Mouse (Mus musculus) midbrain, embryonic 13.5 days (tissue): ENCODE results near the gene Timp3. TPM values are rescaled to one million over a fixed set of nuclear protein-coding genes. Genes with fewer than 3 reads are reported as not detected.

Experiments
- ATAC-seq: fragments of 200-750 bp; cut with Nextera tagmentation; 2 replicates; pipeline ENCODE4 v1.8.0; 2017; ENCODE audit warnings: mild to moderate bottlenecking, moderate TSS enrichment, moderate library complexity
- H3K27ac ChIP-seq: fragments of 300-500 bp; sonication (generic); 2 replicates; pipeline ENCODE4 v1.5.1; 2015; ENCODE audit warnings: inconsistent platforms, mild to moderate bottlenecking, moderate library complexity
- H3K27me3 ChIP-seq: fragments of 300-500 bp; sonication (generic); 2 replicates; pipeline ENCODE4 v1.6.1; 2015; ENCODE audit warnings: mild to moderate bottlenecking, inconsistent platforms
- H3K36me3 ChIP-seq: fragments of 300-500 bp; sonication (generic); 2 replicates; pipeline ENCODE4 v1.6.1; 2015; ENCODE audit warnings: mild to moderate bottlenecking, inconsistent platforms
- H3K4me1 ChIP-seq: fragments of 300-500 bp; sonication (generic); replicated peaks from 2 replicates; pipeline ENCODE4 v1.6.1; 2015; ENCODE audit warnings: inconsistent platforms
- H3K4me2 ChIP-seq: fragments of 300-500 bp; sonication (generic); replicated peaks from 2 replicates; pipeline ENCODE4 v1.6.1; 2015; ENCODE audit warnings: moderate library complexity, mild to moderate bottlenecking, inconsistent platforms
- H3K4me3 ChIP-seq: fragments of 300-500 bp; sonication (generic); replicated peaks from 2 replicates; pipeline ENCODE4 v1.5.1; 2015; ENCODE audit warnings: mild to moderate bottlenecking, inconsistent platforms
- H3K9ac ChIP-seq: fragments of 300-500 bp; sonication (generic); replicated peaks from 2 replicates; pipeline ENCODE4 v1.6.1; 2015; ENCODE audit warnings: mild to moderate bottlenecking, inconsistent platforms
- H3K9me3 ChIP-seq: fragments of 300-500 bp; sonication (generic); 2 replicates; pipeline ENCODE4 v1.6.1; 2016; ENCODE audit warnings: mild to moderate bottlenecking, inconsistent platforms
- WGBS: fragments of 180-500 bp; shearing (Covaris S2); methylation state at CpG from one replicate; pipeline ENCODE4 v1.1.7; 2015; 5-methylcytosine and 5-hydroxymethylcytosine counted together
- polyA plus RNA-seq: library from polyadenylated mRNA; unstranded; fragments of >200 nt; fragmentation: Nextera tagmentation; extraction: Ambion mirVana; gene quantifications from 2 replicates; pipeline ENCODE4 v1.2.1, GENCODE M21; 2015

Timp3 gene
- polyA plus RNA-seq, 1 experiment from 2014 or later, result 19.9 TPM

DNA sequence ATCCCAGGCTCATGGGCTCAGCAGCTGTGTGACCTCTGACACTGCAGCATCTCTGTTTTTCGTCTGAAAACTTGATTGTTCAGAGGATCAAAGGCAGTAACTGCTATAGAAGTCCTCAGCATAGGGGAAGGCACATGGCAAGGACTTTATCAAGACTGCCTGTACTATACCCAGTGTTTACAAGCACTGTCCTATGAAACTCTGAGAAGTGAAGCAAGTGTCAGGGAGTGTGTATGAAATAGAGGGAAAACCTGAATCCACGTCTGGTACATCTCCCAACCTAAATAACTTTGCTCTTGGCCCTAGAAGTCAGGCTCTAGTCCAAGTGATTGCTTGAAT lies 81.7 kb downstream of the Timp3 start:
- no peak overlapping the region for H3K9ac ChIP-seq
- WGBS, result 37% methylated on average over 2 of the region's 2 CpGs
- H3K4me2 ChIP-seq, result no peak overlapping the region
- H3K27ac ChIP-seq, result no peak overlapping the region
- ATAC-seq, result no peak
- no peaks in the 10 kb centered on the region for H3K36me3 ChIP-seq
- no peaks in the 10 kb centered on the region for H3K27me3 ChIP-seq
- H3K4me3 ChIP-seq, result no peak overlapping the region
- no peaks in the 10 kb centered on the region for H3K9me3 ChIP-seq
- no peaks in the 10 kb centered on the region for H3K4me1 ChIP-seq

DNA sequence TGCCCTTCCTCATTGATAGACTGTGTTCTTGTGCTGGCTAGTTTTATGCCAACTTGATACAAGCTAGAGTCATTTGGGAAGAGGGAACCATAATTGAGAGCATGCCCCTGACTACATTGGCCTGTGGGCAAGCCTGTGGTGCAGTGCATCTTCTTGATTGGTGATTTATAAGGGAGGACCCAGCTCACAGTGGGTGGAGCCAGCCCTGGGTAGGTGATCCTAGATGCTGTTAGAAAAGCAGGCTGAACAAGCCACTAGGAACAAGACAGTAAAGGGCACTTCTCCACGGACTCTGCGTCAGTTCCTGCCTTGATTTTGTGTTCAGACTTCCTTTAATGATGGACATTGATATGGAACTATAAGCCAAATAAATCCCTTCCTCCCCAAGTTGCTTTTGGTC lies 84.5 kb downstream of the Timp3 start:
- Histone ChIP-seq H3K9ac (no peak overlapping the region), H3K4me3 (no peak overlapping the region), H3K36me3 (no peaks in the 10 kb centered on the region), H3K9me3 (no peaks in the 10 kb centered on the region), H3K4me1 (no peaks in the 10 kb centered on the region), H3K27ac (no peak overlapping the region), H3K27me3 (no peaks in the 10 kb centered on the region), H3K4me2 (no peak overlapping the region)
- WGBS, result 97% methylated on average over 2 of the region's 2 CpGs
- no peak for ATAC-seq

DNA sequence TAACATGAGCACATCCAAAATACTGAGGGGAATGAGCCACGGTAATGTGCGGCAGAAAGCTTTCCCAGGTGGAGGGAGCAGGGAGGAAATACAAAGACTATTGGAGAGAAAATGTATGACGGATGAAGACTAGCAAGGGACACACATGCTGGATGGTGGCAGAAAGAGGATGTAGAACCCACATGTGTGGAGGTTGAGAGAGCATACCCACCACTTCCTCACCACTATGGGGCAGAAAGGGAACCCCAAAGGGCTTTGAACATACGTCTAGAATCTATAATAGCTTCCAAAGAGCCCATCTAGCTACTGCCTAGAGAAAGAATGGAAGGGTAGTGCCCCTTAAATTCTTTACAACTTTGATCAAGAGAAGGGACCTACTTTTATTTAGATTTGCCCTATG lies 85.5 kb downstream of the Timp3 start:
- Histone ChIP-seq H3K9ac (no peak overlapping the region), H3K27ac (no peak overlapping the region), H3K9me3 (no peaks in the 10 kb centered on the region), H3K4me1 (0 out of 2 replicates have a peak, but pooled peaks cover 6% of the 10 kb centered on the region), H3K4me3 (no peak overlapping the region), H3K4me2 (no peak overlapping the region), H3K27me3 (no peaks in the 10 kb centered on the region), H3K36me3 (no peaks in the 10 kb centered on the region)
- no peak for ATAC-seq
- 84% methylated on average over 4 of the region's 4 CpGs for WGBS

DNA sequence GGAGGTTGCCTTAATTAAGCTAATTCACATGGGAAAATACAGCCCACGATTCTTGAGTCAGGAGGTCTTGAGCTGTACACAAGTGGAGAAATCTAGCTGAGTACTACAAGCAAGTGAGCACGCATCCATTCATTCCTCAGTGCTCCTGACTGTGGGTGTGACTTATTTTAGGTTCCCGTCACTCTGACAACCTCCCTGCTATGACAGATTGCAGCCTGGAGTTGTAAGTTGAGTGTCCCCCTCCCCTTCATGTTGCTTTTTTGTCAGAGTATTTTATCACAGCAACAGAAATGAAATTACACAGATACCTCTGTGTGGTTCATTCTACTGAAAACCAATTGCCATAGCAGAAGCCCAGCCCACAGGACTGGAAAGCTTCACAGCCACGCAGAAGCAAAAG lies 86.1 kb downstream of the Timp3 start:
- Histone ChIP-seq H3K4me1 (0 out of 2 replicates have a peak, but pooled peaks cover 6% of the 10 kb centered on the region), H3K9ac (no peak overlapping the region), H3K4me3 (no peak overlapping the region), H3K27me3 (no peaks in the 10 kb centered on the region), H3K9me3 (no peaks in the 10 kb centered on the region), H3K4me2 (no peak overlapping the region), H3K27ac (no peak overlapping the region), H3K36me3 (no peaks in the 10 kb centered on the region)
- WGBS, result 84% methylated on average over 4 of the region's 4 CpGs
- ATAC-seq, result no peak

DNA sequence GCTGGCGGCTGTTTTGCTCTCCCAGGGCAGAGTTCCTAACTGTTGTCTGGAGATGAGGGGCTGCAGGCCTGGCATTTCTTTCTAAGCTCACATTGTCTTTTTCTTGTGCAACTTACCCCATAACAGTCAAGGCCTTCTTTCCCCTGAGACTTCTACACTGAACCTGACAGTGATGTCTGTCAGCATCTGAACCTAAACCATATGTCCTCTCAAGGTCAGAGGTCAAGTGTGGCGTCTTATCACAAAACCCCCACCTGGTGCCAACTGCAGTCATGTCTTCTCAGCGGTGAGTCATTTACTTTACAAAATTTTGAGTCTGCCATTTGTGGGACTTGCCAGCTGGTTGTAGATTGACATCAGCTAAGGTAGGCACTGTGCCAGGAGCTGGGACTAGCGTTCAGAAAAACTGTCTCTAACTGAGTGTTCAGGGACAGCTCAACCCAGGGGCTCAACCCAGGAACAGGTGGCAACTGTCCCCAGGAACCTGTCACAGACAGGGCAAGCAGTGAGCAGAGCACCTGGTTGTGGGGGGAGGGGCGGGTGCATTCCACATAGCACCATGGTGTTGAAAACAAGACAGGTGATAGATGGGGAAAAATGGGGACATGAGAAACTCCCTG lies 87.8 kb downstream of the Timp3 start:
- Histone ChIP-seq H3K4me3 (no peak overlapping the region), H3K27me3 (no peaks in the 10 kb centered on the region), H3K4me1 (0 out of 2 replicates have a peak, but pooled peaks cover 6% of the 10 kb centered on the region), H3K9ac (no peak overlapping the region), H3K36me3 (no peaks in the 10 kb centered on the region), H3K9me3 (no peaks in the 10 kb centered on the region; the same call in 1 of the 2 replicates), H3K4me2 (no peak overlapping the region), H3K27ac (no peak overlapping the region)
- no peak for ATAC-seq
- WGBS, result 81% methylated on average over 5 of the region's 5 CpGs

DNA sequence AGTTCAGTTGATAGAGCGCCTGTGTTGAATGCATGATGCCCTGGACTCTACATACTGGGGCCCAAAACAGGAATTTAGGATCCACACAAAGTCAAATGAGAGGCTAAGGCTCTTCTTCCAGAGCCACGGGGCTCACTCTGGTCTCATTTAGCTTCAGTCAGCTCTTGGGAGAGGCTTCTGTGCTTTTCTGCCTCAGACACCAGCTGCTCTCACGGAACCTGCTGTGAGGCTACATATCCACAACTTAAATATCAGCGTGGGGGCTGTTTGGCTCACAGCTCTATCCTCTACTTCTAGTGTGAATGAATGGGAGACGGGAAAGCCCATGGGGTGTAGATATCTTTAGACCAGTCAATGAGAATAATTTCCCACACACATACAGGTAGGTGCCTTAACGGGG lies 88.6 kb downstream of the Timp3 start:
- H3K27ac ChIP-seq, result no peak overlapping the region
- H3K4me3 ChIP-seq, result no peak overlapping the region
- 73% methylated on average over 6 of the region's 6 CpGs for WGBS

DNA sequence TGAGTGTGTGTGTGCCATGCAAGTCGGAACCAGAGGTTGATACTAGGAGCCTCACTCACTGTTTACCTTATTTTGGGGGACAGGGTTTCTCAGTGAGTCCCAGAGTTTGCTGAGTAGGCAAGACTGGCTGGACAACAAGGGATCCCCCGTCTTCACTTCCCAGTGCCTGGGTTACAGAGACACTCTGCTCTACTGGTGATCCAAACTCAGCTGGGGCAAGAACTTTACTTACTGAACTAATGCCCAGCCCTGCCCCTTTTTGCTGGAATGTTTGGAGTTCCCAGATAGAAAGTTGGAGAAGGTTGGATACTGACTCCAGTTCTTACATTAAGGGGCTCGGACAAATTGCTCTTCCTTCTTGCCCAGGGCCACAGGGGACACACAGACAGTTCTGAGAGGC lies 89.2 kb downstream of the Timp3 start:
- Histone ChIP-seq H3K4me1 (0 out of 2 replicates have a peak, but pooled peaks cover 6% of the 10 kb centered on the region), H3K27me3 (no peaks in the 10 kb centered on the region), H3K36me3 (no peaks in the 10 kb centered on the region), H3K9ac (no peak overlapping the region), H3K27ac (no peak overlapping the region), H3K4me2 (no peak overlapping the region), H3K4me3 (no peak overlapping the region), H3K9me3 (no peaks in the 10 kb centered on the region; the same call in 1 of the 2 replicates)
- no peak for ATAC-seq
- 90% methylated on average over 3 of the region's 3 CpGs for WGBS

More for the DNA sequence above, 88.6 kb downstream of the Timp3 start:
- H3K4me1 ChIP-seq, result 0 out of 2 replicates have a peak, but pooled peaks cover 6% of the 10 kb centered on the region
- H3K36me3 ChIP-seq, result no peaks in the 10 kb centered on the region
- no peak overlapping the region for H3K4me2 ChIP-seq
- ATAC-seq, result no peak
- no peaks in the 10 kb centered on the region; the same call in 1 of the 2 replicates for H3K9me3 ChIP-seq
- no peak overlapping the region for H3K9ac ChIP-seq
- H3K27me3 ChIP-seq, result no peaks in the 10 kb centered on the region

DNA sequence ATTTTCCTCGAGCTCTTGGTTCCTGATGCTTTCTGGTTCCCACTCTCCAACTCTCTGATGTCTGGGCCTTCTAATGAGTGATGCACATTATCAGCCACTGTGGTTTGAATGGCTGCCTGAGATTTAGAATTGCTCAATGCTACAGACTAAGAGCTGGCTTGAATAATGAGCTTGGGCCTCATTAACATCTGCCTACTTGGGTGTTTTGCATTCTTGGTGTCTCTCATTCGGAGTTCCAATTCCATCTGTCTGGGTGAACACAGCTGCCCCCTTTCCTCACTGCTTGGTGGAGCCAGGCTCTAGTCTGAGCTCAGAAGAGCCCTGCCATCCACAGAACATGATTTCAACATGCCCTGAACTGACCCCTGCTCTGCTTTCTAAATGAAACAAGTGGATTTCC lies 89.7 kb downstream of the Timp3 start:
- Histone ChIP-seq H3K4me2 (no peak overlapping the region), H3K4me1 (0 out of 2 replicates have a peak, but pooled peaks cover 6% of the 10 kb centered on the region), H3K27ac (no peak overlapping the region), H3K4me3 (no peak overlapping the region), H3K36me3 (no peaks in the 10 kb centered on the region), H3K9ac (no peak overlapping the region), H3K27me3 (no peaks in the 10 kb centered on the region), H3K9me3 (no peaks in the 10 kb centered on the region; the same call in 1 of the 2 replicates)
- peak; percentile 63 for ATAC-seq
- 28% methylated on average over 2 of the region's 2 CpGs for WGBS

DNA sequence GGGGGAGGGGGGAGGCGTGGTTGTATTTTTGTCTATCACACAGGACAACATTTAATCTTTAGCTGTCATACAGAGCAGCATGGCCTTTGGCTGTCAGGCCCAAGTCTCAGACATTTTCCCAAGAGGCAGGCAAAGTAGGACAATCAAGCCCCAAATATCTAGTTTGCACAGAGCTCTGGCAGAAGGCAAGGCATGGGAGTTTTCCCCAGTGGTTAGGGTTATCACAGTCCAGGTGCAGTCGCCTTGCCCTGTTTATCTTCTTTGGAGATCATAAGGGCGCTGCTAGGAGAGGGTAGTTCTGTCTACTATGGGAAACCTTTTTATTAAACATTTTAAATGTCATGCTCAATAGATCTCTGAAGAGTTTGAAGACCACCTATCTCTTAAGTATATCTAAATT lies 92.2 kb downstream of the Timp3 start:
- no peak overlapping the region for H3K27ac ChIP-seq
- WGBS, result 85% methylated on average over 3 of the region's 3 CpGs
- no peak for ATAC-seq
- H3K36me3 ChIP-seq, result no peaks in the 10 kb centered on the region
- no peak overlapping the region for H3K9ac ChIP-seq
- no peaks in the 10 kb centered on the region; the same call in 1 of the 2 replicates for H3K9me3 ChIP-seq
- H3K27me3 ChIP-seq, result no peaks in the 10 kb centered on the region
- no peak overlapping the region for H3K4me3 ChIP-seq
- no peak overlapping the region for H3K4me2 ChIP-seq
- 0 out of 2 replicates have a peak, but pooled peaks cover 6% of the 10 kb centered on the region for H3K4me1 ChIP-seq

DNA sequence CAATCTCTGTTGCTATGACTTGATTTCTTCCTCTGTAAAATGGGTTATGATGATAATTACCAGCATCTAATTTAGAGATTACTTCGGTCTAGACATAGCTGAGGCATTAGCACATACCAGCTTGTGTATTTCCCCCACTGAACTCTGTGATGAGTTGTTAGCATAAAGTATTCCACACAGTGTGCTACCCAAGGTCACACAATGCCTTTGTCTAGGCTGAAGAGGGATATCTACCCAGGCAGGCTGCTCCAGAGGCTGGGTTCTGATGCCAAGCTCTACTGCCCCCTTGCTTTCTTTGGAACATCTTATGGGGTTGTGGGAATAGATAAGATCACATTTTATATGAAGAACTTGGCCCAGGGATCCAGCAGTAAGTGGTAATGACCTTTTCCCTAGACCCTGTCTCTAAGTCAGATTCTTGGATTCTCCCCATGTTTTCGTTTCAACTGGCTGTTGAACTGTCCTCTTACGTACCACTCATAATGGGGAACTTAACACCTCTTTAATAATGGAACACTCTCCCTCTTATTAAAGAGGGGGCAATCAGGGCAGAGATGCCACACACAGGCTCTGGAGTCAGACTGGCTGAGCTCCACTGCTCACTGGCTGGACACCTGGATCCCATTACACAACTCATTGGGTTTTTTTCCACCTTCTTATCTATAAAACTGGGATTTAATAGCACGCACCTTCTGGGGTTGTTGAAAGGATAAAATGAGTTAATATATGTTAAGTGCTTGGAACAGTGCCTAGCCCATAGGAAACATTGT lies 97.6 kb downstream of the Timp3 start:
- Histone ChIP-seq H3K36me3 (no peaks in the 10 kb centered on the region), H3K4me2 (no peak overlapping the region), H3K9ac (no peak overlapping the region), H3K9me3 (no peaks in the 10 kb centered on the region), H3K4me1 (no peaks in the 10 kb centered on the region), H3K27ac (no peak overlapping the region), H3K27me3 (no peaks in the 10 kb centered on the region), H3K4me3 (no peak overlapping the region)
- 89% methylated on average over 4 of the region's 4 CpGs for WGBS
- no peak for ATAC-seq

DNA sequence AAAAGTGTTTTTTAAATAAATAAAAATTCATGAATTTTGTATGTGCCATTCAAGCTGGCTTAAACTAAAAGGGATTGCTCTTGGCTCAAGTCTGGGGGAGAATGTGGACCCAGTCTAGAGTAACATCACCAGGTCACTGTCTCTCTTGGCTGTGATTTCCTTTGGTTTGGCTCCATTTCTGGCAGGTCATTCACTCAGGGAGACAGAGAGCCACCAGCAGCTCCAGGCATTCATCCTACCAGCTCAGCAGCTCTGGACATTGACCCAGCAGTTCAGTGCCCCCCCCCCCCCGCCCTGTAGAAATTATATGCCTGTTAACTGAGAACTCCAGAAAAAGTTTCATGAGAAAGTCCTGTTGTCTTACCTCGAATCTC lies 98.2 kb downstream of the Timp3 start:
- Histone ChIP-seq H3K9ac (no peak overlapping the region), H3K9me3 (no peaks in the 10 kb centered on the region), H3K36me3 (no peaks in the 10 kb centered on the region), H3K4me3 (no peak overlapping the region), H3K27ac (no peak overlapping the region), H3K27me3 (no peaks in the 10 kb centered on the region), H3K4me2 (no peak overlapping the region), H3K4me1 (no peaks in the 10 kb centered on the region)
- 75% methylated on average over 2 of the region's 2 CpGs for WGBS
- no peak for ATAC-seq
